Mouse (Mus musculus) fibroblast of lung, adult 2 months (primary cell): ENCODE measurements around the gene Smox.

ENCODE experiments used
- DNase-seq: peaks from one replicate; pipeline ENCODE4 v3.0.0-alpha.2; 2011; ENCODE audit warnings: low read depth

The Smox gene

GRCm38 (mm10) chr2:131485126-131485525, 6.2 kb upstream of the Smox start:
- DNase-seq = no peak

GRCm38 (mm10) chr2:131486046-131486445, 5.2 kb upstream of the Smox start:
- DNase-seq = no peak

GRCm38 (mm10) chr2:131487337-131487736, 4.0 kb upstream of the Smox start:
- DNase-seq = no peak

GRCm38 (mm10) chr2:131488261-131488660, 3.0 kb upstream of the Smox start:
- no peak for DNase-seq

GRCm38 (mm10) chr2:131488870-131489269, 2.4 kb upstream of the Smox start:
- no peak for DNase-seq

- no peak for DNase-seq
These were observed 1.7 kb upstream of the Smox start for GRCm38 (mm10) chr2:131489591-131489990.

- no peak for DNase-seq
These were observed 655 bp downstream of the Smox start for GRCm38 (mm10) chr2:131491707-131492595.

DNA sequence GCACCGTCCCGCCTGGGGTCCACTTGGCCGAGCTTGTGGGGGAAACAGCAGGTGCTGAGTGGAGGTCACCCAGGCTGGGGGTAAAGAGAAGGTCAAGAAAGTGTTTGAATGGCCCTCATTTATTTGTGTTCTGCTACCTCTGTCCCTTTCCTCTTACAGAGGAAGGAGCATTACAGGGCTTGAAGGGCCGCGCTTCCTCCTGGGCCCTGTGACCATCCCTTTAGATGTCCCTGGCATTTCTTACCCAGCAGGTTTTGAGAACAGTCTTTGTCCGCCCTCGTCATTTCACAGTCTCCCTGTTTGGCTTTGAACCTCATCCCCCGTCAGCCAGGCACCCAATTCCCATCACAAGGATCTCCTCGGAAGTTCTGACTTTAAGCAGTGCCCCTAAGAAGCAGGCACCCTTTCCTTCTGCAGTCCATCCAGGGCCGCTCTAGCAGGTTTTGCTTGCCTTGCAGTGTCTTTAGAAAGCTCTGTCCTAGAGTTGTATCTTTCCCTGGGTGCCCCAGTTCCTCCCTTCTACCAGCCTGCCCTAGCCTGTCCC, 1.4 kb downstream of the Smox start:
- DNase-seq = no peak

DNA sequence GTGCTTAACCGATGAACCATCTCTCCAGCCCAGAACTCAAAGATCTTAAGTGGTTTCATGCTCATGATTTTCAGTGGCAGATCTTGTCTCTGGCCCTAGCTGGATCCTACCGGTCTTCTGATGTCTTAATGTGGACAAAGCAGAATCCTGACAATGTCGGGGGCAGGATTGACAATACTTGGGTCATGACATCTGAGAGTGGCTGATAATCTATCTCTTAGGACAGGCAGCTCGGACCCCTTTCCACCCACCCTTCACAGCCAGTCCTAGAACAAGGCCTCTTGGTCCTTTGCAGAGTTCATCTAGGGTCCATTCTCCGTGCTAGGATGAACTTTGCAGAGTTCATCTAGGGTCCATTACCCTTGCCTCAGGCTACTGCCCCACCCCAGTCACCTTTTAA, 2.1 kb downstream of the Smox start:
- no peak for DNase-seq

DNA sequence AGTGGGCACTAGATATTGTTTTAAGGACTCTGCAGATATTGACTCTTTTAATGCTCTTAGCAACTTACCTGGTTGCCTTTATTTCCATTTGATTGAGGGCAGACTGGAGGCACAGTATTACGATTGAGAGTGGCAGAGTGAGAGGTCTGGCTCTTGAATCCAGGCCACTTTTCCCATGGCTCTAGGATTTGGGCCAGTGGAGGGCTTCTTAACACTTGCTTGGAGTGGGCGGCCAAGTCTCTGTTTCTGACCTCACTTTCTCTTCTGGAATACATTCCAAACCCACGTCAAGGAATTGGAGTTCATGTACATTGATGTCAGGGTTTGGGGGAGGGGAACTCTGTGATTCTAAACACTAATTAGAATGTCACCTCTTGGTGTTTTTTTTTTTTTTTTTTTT, 4.0 kb downstream of the Smox start:
- DNase-seq = no peak

GRCm38 (mm10) chr2:131496125-131496820, 5.0 kb downstream of the Smox start:
- no peak for DNase-seq

DNA sequence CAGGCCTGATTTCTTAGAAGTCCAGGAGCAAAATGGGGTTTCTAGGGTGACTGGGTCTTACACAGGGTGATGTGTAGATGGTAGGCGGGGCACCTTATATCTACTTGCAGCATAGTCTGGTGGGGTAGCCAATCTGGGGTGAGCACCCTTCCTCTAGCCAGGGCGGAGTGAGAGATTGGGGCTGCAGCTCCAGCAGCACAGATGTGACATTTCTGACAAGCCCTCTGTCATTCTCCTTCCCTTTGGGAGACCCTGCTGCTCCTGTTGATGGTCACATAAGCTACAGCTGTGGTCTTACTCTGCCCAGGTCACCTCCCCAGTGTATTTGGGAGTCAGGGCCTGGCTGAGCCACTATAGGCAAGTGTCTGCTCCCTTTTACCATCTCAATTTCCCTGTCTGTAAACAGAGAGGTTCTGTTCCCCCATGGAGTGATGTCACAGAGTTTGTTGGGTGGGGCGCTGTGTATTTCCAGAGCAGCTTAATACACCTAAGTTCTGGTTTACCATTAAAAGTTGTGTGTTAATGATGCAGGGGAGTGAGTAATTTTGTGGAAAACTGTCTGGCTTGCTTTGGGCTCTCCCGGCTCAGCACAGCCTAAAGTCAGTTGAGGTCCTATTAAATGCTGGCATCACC, 6.0 kb downstream of the Smox start:
- DNase-seq = no peak

DNA sequence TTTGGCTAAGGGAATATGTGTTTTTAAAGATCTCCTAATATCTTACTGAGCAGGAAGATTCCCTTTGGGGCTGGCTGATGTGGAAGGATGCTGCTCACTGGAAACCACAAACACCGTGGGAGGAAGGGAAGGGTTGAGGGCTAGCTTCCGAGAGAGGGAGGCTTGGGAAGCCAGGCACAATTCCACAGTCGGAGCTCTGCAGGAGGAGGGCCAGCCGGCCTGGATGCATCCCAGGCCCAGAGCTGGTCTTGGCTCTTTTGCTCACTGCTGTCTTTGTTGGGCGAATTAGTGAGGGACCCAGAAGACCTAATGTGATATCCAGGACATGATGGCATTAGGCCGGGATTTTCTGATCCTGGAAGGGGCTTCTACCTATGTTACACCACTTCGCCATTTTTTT, 6.9 kb downstream of the Smox start:
- no peak for DNase-seq

- DNase-seq = no peak
These were observed 8.1 kb downstream of the Smox start for GRCm38 (mm10) chr2:131499290-131499845.

- DNase-seq = no peak
These were observed 10.6 kb downstream of the Smox start for GRCm38 (mm10) chr2:131501886-131502285.

GRCm38 (mm10) chr2:131502561-131502960, 11.3 kb downstream of the Smox start:
- no peak for DNase-seq

- DNase-seq = no peak
These were observed 14.1 kb downstream of the Smox start for GRCm38 (mm10) chr2:131505431-131505830.

GRCm38 (mm10) chr2:131506358-131506757, 15.1 kb downstream of the Smox start:
- no peak for DNase-seq

GRCm38 (mm10) chr2:131508501-131508900, 17.2 kb downstream of the Smox start:
- no peak for DNase-seq

DNA sequence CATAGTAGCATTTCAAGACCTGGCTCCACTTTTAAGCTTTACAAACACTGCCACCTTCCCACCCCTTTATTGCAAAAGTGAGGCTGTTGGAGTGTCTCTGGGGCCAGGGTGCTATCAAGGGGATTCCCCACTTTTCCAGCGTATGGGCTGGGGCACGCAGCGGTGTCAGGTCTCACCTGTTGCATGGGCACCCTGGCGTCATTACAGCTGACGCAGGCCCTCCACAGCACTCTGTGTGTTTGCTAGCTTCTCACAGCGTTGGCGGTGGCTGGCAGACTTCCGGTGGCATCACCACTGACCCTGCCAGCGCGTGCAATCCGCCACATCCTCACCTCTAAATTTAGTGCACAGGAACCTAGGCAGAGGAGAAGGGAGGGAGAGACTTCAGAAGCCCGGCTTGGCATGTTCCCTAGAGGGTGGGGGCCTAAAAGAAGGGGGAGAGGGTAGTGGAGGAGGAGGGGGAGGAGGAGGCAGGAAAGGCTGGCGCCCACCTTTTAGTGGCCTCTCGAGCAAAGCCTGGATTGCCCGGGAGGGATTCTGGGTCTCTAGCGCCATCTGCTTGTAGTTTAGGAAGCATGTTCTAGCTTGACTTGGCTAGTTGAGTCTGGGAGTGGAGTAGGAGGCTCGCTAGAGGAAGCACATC, 18.5 kb downstream of the Smox start:
- no peak for DNase-seq

DNA sequence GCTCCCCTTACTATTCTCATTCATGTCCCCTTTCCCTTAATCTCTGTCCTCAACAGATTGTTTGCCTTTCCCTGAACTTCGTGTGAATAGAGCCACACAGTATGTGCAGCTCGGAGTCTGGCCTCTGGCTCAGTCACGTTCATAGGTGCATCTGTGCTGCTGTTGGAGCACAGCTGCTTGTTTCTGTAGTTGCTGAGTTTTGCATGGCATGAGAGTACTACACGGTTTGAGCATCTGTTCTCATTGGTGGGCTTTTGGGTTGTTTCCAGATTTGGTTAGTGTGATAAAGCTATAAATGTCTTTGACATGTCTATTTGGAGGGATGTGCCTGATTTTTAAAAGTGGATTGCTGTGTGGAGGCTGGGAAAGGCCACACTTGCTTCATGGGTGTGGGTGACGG, 19.2 kb downstream of the Smox start:
- no peak for DNase-seq

- DNase-seq = no peak
These were observed 22.2 kb downstream of the Smox start for GRCm38 (mm10) chr2:131513477-131513876.
